Mouse (Mus musculus) inflammation-experienced regulatory T-cells, adult 6 months (primary cell): ENCODE results near the gene Clec16a. TPM values are rescaled to one million over a fixed set of nuclear protein-coding genes. Genes with fewer than 3 reads are reported as not detected.
A peak's percentile ranks its signal among the peaks of the same experiment; 100 is the strongest.

Experiments used
- ATAC-seq: one replicate; pipeline ENCODE4 v1.8.0; 2017
- polyA plus RNA-seq, 3 experiments: library from polyadenylated mRNA; unstranded; fragments of 100-300 nt; shearing (Covaris generic); gene quantifications; one replicate each; pipeline ENCODE4 v1.2.1; 2017

The Clec16a gene
- polyA plus RNA-seq, 3 experiments from 2014 or later, result 5.7 to 10.2 (median 7.8) TPM

DNA sequence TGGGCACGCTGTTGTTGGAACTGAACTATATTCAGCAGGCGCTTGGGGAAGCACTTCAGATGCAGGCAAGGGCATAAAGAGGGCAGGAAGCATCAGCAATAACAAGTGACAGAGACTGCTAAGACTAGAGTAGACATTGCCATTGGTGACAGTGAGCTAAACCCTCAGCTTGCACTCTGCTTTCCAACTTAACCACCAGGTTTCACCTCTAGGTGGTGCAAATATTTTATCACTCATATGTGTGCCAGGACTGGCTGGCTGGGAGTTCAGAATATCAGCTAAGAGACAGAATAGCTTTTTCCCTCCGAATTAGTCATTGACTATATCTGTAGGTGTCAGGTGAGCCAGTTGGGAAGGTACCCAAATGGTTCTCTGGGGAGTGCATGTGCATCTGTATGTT is 41.4 kb downstream of the Clec16a start:
- peak; percentile 73 for ATAC-seq

DNA sequence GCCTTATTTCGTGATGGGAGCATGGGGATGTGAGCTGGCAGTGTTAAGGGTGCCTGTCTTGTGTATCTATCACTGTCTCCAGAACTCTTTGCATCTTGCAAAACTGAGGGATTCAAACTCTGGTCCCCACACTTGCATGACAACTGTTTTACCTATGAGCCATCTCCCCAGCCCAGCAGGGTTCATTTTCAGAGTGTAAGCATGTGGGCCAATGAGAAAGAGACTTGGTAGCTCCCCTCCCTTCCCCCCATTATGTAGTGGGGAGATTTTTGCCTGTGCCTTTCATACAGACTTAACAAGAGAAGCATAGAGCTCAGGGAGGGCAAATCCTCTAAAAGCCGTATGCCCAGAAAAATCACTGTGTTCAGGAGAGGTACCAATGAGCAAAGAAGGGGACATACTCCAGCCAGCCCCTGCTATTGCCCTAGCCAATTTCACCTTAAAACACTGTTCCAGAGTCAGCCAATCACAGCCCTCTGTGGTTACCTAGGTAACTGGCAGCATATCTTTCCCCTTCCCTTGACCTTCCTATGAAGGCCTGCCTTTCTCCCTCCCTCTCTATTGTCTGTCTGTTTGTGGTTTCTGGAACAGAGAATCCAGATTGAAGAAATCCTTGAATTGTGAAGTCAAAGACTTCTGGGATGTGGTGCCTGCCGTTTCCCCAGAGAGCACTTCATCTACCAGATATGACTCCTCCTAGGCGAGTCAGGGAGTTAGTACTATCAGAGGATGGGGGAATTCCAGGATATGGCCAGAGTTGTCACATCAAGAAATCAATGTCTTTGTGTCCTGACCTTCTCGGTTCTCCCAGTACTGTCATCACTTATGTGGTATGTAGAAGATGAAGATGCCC is 55.0 kb downstream of the Clec16a start:
- ATAC-seq, result no peak

DNA sequence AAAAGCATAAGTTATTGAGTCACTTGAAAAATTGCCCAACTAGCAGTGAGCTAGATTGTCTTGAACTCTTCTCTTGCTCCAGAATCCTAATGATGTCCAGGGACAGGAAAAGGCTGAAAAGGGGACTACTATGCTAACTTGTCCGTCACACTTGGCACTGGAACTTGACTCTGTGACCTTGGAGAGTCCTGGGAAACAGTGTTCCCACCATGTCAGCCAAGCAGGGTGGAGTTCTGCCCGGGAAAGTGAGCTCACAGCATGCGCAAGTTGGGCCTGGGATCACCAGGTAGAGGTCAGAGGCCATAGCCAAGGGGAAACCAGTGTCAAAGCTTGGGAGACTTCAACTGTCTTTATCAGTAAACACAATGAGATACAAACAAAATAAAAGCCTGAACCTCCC is 62.7 kb downstream of the Clec16a start:
- ATAC-seq, result no peak

GRCm38 (mm10) chr16:10609921-10610320 is 64.8 kb downstream of the Clec16a start:
- no peak for ATAC-seq

GRCm38 (mm10) chr16:10610801-10611200 is 65.7 kb downstream of the Clec16a start:
- no peak for ATAC-seq

GRCm38 (mm10) chr16:10611306-10611705 is 66.2 kb downstream of the Clec16a start:
- no peak for ATAC-seq

DNA sequence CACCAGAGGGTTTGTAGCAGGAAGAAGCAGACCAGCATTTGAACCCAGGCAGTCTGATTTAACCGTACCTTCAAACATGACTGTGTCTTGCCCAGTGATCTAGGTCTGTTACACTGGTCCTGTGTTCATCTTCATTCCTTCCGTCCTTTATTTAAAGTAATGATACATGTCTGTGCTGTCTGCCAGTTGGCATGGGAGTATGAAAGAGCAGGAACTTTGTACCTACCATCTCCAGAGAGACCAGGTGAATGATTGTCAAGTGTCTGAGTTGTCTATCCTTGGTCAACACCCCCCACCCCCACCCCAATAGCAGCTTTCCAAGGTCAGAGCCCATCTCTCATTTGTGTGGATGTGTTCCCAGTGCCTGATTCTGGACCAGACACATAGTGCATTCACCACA is 68.9 kb downstream of the Clec16a start:
- no peak for ATAC-seq

DNA sequence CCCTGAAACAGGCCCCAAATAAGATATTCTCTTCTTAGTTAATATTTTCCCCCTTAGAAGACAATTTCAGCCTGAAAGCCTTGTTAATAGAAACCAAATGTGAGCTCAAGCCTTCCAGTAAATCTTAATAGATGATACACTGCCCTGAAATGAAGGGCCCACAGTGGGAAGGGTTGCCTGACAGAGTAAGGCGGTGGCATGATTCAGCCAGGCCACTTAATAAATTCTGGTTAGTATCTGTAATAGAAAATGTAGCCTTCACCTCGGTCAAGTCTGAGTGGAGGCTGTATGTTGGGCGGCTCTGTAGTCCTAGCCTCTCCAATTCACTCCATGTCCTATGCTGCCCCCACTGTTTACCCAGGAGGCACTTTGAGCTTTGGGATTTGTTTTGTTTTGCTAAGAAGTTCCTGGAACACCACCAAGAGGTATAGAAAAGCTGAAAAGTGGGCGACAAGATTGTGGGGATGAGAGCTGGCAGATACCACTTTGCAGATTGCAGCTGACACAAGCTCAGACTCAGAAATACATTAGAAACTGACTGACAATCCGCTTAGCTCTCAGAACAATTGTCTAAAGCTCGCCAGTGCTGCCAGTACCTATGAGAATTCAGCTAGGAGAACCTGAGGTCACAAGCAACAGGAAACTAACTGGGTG is 75.9 kb downstream of the Clec16a start:
- ATAC-seq, result no peak

GRCm38 (mm10) chr16:10621710-10622109 is 76.6 kb downstream of the Clec16a start:
- no peak for ATAC-seq

GRCm38 (mm10) chr16:10626116-10626515 is 81.0 kb downstream of the Clec16a start:
- ATAC-seq, result no peak

DNA sequence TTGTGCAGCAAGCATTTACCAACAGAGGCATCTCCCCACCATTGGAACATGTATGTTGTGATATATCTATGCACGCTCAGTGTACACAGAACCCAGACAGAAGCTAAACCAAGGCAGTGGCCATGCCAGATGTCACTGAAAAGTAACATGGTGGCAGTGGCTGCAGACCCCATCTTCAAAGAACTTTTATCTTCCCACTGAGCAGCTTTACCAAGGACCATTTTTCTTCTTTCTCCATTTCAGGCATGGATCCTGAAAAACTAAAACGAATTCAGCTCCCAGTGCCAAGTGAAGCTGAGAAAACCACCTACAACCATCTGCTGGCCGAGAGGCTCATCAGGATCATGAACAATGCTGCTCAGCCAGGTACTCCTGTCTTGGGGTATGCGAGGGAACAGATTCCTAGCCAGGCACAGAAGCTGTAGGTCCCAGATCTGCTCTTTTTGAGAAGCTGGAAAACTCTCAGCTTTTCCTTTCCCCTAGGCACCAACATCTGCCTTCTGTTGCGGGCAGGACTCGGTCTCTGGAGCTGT is 82.1 kb downstream of the Clec16a start:
- no peak for ATAC-seq

DNA sequence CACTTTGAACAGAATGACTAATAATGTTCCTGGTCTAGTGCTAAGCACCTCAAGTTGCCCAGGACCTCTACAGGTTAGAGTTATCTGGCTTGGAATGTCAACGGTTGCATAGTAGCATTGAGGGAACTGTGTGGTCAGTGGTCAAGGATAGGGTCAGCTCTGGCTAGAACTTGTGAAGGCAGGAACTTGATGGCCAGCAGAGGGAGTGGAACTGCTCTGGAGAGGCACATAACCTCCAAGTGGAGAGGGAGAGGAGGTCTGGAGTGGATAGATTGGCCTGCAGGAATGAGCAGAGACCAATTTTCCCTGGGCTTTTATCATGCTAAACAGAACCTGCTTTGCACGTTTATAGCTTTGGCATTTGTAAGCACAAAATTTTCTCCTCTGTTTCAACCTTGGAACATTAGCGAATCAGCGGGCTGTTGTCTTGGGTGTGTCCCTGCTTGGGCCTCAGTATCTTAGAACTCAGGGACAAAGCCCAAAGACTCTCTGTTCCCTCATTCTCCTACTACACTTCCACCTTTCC is 83.0 kb downstream of the Clec16a start:
- ATAC-seq, result no peak

DNA sequence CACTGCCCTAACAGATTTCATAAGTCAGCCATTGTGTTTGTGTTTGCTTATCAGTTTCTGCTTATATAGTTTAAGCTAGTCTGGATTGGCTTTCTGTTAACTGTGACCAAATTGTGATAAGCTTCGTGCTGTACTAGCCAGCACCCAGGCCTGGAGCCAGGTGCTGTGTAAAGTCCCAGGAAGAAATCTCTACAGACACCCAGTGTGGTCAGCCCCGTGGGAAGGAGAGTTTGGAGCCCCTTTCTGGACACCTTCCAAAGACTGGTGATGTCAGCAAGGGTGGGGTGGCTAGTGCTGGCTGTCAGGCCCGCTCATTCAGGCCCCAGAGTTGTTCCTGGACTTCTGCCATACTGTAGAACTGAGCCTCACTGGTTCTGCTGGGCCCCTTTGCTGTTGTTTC is 83.8 kb downstream of the Clec16a start:
- no peak for ATAC-seq

DNA sequence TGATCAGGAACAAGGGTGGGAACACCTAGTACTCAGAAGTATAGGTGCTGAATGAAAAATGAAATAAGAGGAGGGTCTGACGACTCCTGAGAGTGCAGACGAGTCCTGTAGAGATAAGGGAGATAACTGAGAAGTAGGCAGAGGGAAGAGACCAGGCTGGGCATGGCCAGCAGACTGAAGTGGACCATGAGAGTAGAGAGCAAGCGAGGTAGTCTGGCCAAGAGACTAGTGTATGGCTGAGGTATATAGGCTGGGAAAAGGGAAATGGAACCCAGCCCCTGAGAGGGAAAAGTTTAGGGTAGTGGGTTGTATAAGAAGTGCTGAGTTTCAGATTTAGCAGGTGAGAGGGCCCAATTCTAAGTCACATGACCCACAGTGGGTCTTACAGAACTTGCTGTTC is 84.2 kb downstream of the Clec16a start:
- no peak for ATAC-seq

- ATAC-seq, result no peak
Measured at GRCm38 (mm10) chr16:10634940-10635339, 89.8 kb downstream of the Clec16a start.

GRCm38 (mm10) chr16:10637898-10638297 is 92.8 kb downstream of the Clec16a start:
- ATAC-seq, result no peak

DNA sequence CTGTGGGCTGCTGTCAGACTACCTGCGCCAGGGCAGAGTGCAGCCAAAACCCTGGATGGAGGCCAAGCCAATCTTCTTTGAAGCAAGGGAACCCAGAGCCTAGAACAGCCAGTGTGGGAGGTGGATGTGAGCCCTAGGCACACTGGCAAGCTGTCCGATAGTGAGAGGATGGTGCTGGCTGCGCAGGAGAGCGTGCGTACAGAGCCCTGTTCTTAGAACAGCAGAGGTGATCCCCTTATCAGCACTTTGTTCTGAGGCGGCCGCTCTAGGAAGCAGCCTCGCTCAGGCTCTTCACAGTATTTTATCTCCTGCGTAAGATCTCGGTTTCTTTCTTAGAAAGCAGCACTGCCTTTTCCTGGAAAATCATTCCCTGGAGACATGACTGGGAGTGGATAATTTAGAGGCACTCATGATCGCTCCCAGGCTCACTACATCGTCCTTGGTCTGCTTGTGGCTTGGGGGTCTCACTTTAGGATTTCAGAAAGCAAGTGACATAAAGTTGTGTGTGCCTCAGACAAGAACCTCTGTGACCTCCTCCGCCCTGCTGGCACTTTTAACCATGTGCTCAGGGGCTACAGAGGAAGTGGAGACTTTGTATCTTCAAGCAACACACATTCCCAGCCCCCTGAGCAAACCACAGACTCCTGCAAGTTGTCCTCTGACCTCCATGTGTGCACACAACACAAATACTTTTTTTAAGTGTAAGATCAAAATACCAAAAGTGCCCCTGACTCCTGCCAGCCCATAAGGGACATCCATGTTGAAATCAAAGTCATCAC is 94.2 kb downstream of the Clec16a start:
- ATAC-seq, result peak; percentile 72

- ATAC-seq, result peak; percentile 74
Measured at GRCm38 (mm10) chr16:10640041-10640440, 94.9 kb downstream of the Clec16a start.

GRCm38 (mm10) chr16:10641146-10641545 is 96.0 kb downstream of the Clec16a start:
- ATAC-seq, result no peak

DNA sequence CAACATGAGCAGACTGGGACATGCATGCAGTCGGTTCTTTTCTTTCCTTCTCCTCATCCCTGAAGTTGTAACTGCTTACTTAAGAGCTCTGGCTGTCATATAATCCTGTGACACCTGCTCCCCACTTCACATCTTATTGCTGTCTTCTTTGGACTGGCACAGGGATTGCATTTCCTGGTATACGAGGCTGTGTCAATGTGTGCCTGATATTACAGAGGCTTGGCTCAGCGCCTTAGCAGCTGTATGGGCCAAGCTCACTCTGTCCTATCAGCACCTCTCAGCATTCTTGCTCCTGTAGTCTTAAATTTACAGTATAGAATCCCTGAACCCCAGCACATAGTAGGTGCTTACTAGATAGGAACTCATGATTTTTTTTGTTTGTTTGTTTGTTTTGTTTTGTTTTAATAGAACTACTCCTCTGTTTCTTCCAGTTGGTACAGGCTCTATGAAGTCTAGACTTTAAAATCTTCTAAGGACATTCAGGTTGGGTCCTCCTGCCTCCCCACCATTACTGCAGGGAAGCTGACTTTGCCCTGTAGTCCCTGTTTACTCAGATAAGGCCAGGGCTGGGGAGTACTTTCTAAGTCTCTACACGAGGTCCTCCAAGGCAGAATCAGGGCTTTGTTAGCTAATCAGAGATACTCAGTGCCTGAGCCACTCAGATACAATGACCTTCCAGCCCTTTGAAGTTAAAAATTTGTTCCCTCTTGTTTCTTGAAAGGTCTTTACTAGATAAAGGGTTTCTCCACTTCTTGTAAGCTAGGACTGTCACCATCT is 97.9 kb downstream of the Clec16a start:
- no peak for ATAC-seq

DNA sequence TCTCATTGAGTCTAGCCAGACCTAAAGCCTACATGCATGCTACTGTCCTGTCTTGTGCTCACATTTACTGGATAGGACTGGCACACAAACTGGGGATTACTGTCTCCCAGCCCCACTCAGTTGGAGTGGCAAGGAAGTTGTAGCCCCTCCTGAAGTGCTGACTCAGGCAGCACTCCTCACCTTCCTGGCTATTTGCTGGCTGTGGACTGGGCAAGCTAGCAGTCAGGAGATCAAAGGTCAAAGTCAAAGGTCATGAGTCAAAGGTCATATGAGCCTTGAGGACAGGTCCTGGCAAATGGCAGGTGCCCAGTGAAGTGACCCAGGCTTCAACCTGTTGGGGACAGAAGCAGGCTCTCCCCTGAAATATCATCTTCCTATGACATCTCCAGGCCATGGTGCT is 99.1 kb downstream of the Clec16a start:
- ATAC-seq, result no peak

- no peak for ATAC-seq
Measured at GRCm38 (mm10) chr16:10644731-10645130, 99.6 kb downstream of the Clec16a start.
